Mouse (Mus musculus) mesoderm, embryonic 11.5 days (tissue): ENCODE results near the gene Syt7.

ENCODE experiments used
- DNase-seq: peaks from one replicate; pipeline ENCODE4 v3.0.0-alpha.2; 2012; ENCODE audit warnings: low read depth, low spot score

The Syt7 gene

GRCm38 (mm10) chr19:10421986-10422976, 33.4 kb downstream of the Syt7 start:
- no peak for DNase-seq

DNA sequence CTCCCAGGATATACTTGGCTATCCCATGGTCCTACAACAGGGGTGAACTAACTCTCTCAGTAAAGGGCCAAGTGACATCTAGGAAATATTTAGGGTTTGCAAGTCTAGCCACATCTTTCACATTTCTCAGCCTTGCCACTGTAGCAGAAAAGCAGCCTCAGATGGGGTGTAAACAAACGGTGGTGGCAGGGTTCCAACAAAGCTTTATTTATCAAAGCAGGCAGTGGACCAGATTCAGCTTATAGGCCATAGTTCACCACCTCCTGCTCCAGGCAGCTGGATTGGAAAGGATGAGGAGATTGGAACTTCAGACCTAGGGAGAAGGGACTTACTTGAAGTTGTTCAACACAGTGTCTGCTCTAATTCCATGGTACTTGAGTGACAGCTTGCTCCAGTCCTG, 35.9 kb downstream of the Syt7 start:
- DNase-seq, result no peak

DNA sequence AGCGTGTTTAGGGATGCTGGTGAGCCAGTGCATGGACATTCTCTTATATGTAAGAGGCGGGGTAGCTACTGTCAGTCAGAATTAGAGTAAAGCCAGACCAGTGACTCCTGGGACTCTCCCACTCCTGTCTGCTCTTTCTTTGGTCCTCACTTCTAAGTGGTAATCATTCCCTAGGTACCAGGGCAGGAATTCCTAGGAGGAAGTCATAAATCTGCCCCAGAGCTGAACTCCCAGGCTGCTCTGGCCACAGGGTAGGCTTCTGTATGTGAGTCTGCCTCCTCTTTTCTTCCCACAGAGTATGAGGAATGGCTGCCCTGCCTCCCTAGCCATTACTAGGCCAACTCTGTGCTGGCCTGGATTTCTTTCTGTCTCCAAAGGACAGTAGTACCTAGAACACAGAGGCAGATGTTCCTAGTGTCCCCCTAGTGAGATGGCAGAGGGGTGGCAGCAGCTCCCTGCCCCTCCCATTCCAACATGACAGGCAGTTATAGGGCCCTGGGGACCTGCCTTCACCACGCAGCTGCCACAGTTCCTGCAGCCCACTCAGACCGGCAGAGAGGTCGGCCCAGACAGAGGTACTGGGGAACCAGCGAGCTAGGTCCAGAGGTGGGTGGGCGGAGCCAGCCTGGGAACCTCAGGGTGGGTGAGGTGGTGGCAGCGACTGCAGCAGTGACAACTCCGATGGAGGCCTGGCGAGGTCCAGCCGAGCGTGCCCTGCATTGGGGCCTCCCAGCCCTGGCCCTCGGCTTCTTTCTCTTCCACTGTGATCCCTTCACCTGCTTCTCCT, 36.8 kb downstream of the Syt7 start:
- DNase-seq, result peak; percentile 69

GRCm38 (mm10) chr19:10426312-10426711, 37.4 kb downstream of the Syt7 start:
- DNase-seq, result no peak

GRCm38 (mm10) chr19:10426793-10427192, 37.9 kb downstream of the Syt7 start:
- DNase-seq, result no peak

DNA sequence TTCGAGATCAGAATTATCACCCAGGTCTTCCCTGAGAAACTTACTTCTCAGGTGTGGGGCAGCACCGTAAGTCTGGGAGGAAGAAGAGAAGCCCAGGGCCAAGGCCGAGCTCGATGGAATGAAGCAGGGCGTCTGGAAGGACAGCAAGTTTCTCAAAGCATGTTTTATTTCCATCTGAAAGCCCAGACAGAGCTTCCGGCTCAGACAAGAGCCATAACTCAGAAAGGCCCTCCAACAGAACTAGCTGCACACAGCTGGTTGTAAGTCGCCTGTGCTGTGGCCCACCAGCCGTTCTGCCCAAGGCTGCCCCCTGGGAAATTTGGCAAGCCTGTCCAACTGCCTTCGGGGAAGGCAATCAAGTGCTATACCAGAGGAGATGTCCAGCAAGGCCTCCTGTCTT, 38.5 kb downstream of the Syt7 start:
- no peak for DNase-seq

DNA sequence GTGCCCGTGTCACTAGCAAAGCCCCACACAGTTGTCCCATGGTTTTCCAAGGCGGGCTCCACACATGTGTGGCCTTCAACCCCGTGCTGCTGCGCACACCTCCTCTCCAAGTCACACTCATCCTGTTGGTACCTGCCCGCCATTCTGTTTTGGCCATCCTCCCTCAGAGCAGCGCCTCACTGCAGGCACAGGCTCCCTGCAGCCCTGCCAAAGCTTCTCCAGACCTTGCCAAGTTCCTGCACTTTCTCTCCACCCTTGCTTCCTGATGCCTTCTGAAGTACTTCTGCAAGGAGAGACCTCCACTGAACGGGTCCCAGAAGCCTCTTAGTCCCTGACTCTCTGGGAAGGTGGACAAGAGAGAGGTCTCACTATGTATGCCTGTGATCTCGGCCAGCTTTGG, 40.5 kb downstream of the Syt7 start:
- DNase-seq, result no peak

DNA sequence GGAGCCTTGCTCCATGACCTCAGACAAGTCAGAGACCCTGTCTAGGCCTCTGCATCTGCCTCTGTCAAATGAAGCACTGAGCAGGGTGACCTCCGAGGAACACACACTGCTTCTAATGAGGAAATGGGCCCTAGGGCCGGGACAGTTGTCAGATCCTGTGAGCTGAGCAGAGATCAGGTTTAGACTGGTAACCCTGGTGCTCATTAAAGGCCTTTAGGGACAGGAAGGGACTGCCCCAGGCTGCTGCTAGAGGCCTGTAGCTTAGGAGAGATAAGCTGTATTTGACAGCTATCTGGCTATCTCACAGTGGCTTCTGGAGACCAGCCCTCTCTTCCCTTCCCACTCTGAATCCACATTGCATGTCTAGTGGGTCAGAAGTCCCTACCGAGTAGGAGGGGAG, 42.5 kb downstream of the Syt7 start:
- no peak for DNase-seq

DNA sequence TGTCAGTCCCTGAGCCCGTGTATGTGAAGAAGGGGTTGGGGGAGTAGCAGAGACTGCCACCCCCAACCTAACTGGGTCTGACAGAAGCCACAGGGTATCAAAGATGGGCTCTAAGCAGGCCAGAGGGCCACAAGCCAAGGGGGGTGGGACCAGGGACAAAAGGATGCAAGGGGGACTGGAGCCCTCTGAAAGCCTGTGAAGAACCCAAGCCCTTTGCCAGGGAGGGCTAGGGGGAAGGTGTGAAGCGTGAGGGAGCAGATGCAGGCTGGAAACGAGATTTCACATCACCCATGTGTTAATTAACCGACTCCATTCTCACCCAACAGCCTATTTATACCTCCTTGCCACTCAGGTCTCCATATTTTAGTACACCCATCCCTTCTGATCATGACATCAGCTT, 43.0 kb downstream of the Syt7 start:
- no peak for DNase-seq

GRCm38 (mm10) chr19:10433225-10433624, 44.3 kb downstream of the Syt7 start:
- no peak for DNase-seq

DNA sequence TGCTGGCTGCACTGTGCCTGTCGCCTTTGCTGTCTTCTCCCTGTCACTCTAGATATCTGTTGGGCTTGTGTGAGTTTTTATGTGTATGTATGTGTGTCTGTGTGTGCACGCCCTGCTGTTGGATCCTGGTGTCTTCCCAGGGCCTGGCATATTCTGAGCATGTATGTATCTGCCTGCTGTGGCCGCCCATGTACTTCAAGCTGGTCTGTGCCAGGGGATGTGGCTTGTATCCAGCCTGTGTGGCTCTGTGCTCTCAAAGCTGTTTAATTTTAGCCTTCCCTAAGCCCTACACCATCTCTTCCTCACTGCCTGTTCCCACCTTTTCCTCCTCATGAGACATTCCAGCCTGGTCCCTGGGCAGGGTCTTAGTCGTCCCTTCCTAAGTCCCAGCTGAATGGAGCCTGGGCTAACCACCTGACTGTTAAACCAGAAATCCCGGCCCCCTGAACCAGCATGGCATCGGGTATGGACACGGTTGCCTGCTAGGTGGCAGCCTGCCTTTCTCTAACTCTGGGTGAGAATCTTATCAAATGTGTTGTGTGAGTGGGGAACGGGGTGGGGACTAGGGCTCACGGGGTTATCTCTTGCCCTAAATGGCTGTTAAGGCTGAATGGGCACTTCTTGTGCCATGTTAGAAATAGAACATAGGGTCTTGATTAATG, 45.1 kb downstream of the Syt7 start:
- DNase-seq, result no peak

- no peak for DNase-seq
Observed at GRCm38 (mm10) chr19:10434927-10435326, 46.0 kb downstream of the Syt7 start.

DNA sequence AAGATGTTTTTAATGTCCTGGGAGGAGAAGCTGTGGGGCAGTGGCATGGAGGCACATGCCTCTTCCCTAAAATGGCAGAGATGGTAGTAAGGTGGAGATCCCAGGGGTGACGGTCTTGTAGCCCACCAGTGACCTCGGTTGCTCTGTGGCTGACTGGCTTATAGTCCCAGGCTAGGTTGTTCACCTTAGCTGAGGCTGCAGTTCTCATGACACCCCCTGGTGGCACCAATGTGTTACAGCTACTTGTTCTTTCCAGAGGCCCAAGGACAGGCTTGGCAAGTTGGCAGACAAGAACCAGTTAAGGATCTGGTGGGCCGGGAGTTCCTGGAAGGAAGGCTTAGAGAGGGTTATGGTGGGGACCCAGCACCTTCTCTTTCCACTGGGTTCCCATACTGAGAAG, 47.0 kb downstream of the Syt7 start:
- peak; percentile 86 for DNase-seq

DNA sequence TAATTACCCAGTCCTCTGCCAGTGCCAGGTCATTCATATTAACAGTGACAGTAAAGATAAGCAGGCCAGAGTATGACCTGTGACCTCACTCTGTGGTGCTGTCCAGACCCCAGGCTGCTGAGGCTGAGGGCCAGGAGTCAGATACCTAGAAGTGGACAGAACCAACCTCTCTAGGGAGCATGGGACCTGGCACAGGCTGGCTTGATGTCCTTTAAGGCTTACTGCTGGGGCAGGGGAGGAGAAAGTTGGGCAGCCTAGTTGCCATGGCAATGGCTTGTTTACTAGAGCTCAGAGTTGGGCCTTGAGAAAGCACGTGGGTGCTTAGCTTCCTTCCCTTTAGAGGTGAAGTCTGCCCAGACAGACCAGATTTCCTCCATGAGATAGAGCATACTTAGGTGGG, 47.8 kb downstream of the Syt7 start:
- no peak for DNase-seq

GRCm38 (mm10) chr19:10437521-10437920, 48.6 kb downstream of the Syt7 start:
- DNase-seq, result no peak

DNA sequence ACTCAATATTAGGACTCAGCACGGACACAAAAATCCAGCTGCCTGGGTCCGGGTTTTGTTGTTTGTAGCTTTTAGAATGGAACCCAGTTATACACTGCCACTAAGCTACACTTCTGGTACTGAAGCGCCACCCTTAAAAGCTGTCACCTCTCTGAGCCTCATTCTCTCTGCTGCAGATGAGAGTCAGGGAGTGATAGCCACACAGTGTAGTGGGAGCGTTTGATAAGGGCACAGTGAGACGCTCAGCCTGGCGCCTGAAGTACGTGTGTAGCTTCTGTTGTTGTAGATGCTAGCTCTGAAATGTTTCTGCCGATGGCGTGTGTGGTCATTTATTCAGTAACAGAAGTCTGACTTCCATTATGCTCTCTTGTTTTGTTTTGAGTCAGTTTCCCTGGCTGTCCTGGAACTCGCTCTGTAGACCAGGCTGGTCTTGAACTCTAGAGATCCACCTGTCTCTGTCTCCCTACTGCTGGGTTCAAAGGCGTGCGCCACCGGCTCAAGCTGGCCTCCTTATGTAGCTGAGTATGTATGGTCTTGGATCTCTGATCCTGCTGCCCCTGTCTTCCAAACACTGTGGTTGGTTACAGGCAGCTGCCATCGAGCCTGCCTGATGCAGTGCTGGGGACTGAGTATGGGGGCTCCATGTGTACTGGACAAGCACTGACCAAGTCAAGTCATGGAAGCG, 55.9 kb downstream of the Syt7 start:
- DNase-seq, result no peak

GRCm38 (mm10) chr19:10448275-10448674, 59.4 kb downstream of the Syt7 start:
- DNase-seq, result no peak

GRCm38 (mm10) chr19:10449190-10449589, 60.3 kb downstream of the Syt7 start:
- DNase-seq, result no peak

DNA sequence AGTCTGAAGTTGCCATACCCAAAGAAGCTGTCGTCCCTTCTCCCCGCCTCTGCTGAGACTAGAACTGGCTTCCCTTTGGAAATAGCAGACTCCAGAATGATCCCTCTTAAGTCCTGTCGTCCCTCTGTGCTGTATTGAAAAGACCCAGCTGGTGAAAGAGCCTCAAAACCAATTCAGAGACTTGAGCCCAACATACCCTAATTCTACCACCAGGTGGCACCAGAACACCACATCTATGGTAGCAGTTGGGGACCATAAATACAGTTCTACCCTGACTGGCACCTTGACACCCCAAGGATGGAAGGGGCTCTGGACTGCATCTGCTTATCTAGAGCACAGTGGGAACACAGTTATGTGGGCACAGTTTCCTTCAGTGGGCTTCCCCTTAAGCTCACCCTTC, 60.8 kb downstream of the Syt7 start:
- peak; percentile 88 for DNase-seq

DNA sequence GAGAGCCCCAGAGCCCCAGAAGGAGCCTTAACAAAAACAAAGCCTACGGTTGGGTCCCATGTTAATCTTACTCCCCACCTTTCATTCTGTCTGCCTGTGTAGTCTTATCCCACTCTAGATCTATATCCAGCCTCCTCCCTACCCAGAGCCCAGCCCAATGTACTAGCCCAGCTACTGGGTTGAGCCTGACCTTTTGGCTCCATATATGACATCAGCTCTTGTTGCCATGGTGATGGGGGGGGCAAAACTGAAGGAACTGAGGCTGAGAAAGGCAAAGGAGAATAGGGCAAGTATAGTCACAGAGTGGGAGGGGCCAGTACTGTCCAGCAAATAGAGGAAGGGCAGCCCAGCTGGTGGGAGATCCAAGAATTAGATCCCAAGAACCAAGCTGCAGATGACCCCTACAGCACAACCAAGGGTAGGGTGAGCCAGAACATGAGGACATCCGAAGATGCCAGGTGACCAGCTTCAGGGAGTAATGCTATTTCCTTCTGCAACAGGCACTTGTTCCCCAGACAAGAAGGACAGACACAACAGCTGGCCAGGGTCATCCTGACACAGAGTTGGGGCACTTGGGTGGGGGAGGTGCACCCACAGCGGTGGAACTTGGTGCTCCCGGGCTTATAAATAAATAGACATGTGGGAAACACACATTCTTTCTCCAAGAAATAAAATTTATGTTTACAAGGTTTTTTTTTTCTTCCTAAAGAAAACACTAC, 66.0 kb downstream of the Syt7 start:
- peak; percentile 23 for DNase-seq

DNA sequence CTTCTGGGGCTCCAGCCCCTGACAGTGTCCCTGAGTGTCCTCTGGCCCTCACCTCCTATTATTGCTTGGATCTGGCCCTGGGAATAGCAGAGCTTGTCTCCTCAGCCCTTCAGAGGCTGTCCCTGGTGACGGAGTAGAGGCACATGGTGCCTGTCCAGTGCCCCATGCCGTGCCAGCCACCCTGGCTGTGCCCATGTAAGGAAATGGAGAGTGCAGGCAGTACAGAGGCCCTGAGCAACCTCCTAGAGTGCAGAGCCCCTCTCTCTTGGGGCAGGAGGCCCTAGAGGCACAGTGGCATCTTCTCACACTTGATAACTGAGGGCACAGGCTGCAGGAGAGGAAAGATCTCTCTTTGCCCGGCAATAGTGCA, 66.5 kb downstream of the Syt7 start:
- no peak for DNase-seq
